Mouse (Mus musculus) large intestine, adult 2 months (tissue): ENCODE measurements around the gene Axl. TPM values are rescaled to one million over a fixed set of nuclear protein-coding genes. Genes with fewer than 3 reads are reported as not detected.

Experiments used
- DNase-seq: peaks from one replicate; pipeline ENCODE4 v3.0.0-alpha.2; 2012; ENCODE audit warnings: low read depth, low spot score
- WGBS: fragments of 180-500 bp; shearing (Covaris S2); methylation state at CpG from one replicate; pipeline ENCODE4 v1.1.7; 2018; 5-methylcytosine and 5-hydroxymethylcytosine counted together
- polyA plus RNA-seq: library from polyadenylated mRNA; depleted of rRNA; stranded (reverse); fragments of >200 nt; gene quantifications from 2 replicates; pipeline ENCODE4 v1.2.3, GENCODE M21; 2012; rRNA removed

Axl gene
- 15.3 and 24.2 TPM in 2 replicates for polyA plus RNA-seq

DNA sequence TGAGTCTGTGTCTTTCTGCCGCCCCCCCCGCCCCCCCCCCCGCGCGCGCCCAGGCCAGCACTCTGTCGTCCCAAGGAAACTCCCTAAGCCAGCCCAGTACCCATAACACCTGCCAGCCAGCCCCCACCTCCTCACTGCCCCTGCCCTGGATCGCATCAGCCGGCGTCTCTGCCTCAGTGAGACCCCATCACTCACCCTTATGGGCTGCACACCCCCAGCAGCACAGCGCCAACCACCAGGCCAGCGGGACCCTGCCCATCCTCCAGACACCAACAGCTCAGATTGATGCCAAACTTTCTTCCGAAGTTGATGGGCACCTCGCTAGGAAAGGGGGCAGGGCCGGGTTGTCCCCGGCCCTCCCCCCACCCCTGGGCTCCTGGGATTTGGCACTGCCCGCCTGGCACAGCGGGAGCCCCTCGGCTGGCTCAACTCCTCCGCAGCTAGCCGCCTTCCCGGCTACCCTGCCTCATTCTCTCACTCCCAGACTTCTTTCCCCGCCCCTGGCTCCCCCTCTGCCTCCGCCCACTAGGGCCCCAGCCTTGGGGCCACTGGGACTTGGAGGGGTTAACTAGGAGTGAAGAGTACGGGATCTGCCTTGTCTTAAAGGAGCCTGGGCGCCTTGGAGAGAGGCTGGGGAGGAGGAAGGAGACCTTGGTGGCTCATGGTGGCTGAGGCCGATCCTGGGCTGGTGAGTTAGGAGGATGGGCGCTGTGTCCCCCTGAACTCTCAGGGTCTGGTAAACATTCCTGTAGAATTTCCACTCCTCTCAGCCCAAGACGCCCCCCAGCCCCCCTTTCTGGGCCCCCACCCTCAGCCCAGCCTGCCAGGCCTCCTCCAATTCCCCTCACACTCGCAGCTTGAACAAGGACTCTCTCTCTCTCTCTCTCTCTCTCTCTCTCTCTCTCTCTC is at the start of gene Axl:
Gene Axl, minus strand, starts transcription at position 486 of the 909 bp plus-strand sequence.
- no peak for DNase-seq
- WGBS = 10% methylated on average over 25 of the region's 30 CpGs

GRCm38 (mm10) chr7:25835188-25835891 is 46.8 kb upstream of the Axl start:
- DNase-seq = no peak
- 63% methylated on average over 10 of the region's 10 CpGs for WGBS

DNA sequence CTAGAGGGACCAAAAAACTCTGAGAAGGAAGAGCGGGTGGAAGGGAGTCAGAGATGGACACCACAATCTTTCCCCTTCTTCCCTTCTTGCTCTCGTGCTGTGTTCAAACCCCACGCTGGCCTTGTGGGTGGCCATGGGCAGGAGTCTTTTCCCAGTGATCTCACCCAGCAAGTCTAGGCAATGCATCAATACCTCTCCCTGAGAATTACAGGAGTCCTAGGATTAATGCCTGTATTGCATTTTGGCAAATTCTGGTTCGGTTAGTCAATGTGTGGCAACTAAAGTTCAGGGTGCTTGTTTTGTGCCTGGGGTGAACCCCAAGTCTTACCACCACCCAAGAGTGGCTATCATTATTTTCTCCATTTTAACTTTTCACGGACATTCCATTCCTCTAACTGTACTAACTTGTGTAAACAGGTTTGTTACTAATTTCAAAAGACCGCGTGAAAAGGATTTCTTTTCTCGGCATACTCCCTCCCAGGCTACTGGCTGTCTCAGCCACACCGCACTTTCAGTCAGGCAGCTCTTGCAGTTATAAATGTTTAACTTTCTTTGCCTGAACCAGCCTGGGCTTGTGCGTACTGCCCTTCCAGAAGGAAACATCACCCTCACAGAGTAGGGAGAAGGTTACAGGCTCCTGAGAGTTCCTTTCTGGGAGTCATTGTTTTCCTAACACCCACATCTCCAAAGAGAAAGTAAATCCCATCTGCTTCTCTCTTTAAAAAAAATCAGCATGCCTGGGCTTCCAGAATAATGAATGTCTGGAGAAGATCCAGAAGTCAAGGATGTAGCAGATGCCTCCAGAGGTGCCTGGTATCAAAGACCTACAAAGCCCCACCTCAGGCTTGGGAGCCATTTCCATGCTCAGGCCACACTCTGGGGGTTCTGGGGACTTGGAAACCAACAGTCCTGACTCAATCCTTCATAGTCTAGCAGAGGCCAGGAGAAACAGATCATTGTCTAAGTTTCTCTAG is 43.3 kb upstream of the Axl start:
- 38% methylated on average over 10 of the region's 10 CpGs for WGBS
- DNase-seq = no peak

GRCm38 (mm10) chr7:25830251-25830650 is 41.7 kb upstream of the Axl start:
- WGBS = 68% methylated on average over 2 of the region's 2 CpGs
- DNase-seq = no peak

DNA sequence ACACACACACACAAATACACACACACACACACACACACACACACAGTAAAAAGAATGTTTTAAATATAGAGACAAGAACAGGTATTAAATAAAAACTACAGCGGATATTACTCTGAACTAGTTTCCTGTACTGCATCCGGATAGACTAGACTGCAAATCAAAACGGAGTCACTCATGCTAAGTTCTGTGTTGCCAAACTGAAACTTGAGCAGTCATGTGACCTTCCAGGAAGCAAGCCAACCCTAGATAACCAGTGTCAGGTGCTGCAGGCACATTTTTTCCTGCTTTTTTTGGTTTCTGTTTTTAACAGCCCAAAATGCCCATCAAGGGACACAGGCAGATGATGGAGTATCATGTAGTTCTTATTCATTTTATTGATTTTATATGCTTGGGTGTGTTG is 38.7 kb upstream of the Axl start:
- no peak for DNase-seq
- 9% methylated on average over 3 of the region's 3 CpGs for WGBS

- 26% methylated on average over 6 of the region's 6 CpGs for WGBS
- no peak for DNase-seq
These were observed 37.5 kb upstream of the Axl start for GRCm38 (mm10) chr7:25826029-25826428.

DNA sequence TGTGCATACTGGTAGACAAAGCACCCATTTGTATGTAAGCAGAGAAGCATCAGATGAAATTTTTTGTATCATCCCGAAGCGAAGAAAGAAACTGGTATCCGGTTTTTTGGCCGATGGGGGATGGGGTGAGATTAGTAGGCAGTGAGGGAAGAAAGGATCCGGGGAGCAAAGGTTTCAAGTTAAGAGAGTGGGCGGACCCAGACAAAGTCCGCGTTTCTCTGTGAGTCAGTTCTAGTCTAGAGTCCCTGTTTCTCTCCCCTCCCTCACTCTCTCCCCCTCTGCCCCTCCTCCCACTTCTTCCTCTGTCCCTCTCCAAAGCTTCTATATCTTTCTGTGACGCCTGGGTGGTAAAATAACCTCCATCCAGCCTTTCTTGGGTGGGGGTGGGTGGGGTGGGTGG is 36.5 kb upstream of the Axl start:
- 33% methylated on average over 9 of the region's 9 CpGs for WGBS
- no peak for DNase-seq

DNA sequence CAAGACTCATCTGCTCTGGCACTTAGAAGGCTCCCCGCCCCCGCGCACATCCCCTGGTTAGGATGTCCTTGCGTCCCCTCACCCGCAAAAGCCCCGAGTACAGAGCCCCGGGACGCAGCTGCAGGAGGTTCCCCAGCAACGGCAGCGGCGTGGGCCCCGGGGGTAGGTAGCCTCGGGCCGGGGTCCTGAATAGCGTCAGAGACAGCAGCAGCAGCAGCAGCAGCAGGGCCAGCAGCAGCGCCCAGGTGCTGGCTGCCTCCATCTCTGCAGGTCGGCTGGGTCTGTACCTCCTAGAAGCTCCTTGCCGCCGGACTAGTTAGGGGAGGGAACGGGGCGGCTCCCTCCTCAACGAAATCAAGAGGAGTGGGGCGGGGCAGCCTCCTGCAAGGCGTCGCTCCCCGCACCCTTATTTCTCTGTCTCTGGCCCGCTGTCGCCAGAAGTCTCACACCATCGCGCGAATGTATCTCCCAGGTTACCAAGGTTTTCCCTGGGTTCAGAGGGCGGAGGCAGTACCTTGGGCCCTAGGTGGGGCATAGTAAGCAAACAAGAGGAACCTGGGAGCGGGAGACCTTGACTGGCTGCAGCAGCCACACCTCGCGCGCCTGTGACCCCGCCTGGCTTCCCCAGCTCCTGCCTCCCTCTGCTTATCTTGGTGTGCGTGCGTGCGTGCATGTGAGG is 27.9 kb upstream of the Axl start, which contains the start of gene Cyp2s1:
Gene Cyp2s1, minus strand, starts transcription at position 673 of the 679 bp plus-strand sequence.
- WGBS = 3% methylated on average over 40 of the region's 40 CpGs
- peak; percentile 87 for DNase-seq

DNA sequence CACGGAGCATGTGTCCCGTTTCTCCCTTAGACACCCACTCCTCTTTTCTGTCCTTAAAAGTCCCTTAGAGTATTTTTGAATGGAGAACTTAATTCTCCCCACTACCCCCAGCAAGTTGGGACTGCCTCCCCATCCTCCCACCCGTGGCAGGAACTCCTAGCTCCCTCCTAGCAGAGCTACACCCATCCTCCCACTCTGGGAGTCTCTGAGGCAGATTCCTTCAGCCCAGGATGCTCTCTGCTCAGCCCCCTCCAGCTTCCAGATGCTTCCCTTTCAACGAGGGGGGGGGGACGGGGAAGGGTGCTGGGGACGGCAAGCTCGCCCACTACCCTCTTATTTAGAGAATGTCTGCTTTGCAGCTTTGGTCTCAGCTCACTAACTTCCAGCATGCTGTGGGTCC is 27.1 kb upstream of the Axl start:
- 40% methylated on average over 7 of the region's 7 CpGs for WGBS

DNA sequence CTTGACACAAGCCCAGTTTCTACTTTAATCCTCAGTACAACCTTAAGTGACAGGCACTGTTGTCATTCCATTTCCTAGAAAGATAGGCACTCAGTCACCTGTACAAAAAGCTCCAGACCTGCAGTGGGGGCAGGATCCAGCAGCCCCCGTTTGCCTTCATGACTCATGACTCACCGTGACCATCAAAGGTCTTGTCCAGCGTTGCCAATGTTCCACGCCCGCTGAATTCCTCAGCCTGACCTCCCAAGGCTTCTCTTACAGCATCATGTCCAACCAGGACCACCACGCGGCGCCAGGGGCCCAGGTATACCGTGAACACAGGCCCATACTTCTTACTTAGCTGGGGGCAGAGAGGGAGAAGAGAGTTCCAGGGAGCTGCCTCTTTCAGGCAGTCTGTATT is 26.2 kb upstream of the Axl start:
- WGBS = 71% methylated on average over 9 of the region's 9 CpGs
- no peak for DNase-seq

More for the DNA sequence above, 27.1 kb upstream of the Axl start:
- DNase-seq = no peak

DNA sequence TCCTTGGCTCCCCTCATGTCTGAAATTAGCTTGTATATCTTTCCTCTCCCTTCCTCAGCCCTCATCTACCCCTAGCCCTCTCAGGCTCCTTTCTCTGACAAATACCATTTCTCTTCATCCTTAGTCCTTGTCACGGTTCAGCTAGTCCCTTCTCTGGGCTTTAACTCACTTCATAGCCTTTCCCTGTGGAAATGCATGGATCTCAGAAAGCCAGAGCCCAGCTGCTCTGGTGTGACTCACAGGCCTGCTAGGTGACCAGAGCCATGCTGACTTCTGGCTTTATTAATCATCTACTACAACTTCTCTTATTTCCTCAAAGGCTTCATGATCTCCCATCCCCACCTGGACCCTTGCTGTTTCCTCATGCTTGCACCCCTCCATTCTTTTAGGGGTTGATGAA is 23.7 kb upstream of the Axl start:
- no peak for DNase-seq
- 62% methylated on average over 1 of the region's 1 CpGs for WGBS

DNA sequence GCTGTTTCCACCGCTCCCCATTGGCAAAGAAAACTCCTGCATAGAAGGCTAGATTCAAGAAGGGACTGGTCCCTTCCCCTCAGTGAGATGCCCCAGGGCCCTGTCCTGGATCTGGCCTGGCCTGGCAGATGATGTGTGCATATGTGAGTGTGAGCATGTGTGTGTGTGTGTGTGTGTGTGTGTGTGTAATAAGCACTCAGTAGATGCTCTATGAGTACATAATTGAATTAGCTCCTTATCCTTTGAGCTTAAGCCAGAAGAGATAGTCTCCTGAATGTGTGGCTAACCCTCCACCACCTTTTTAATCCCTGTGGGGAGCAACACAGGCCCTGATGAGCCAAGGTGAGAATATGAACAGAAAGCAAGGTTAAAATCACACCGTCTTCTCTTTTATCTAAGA is 23.2 kb upstream of the Axl start:
- DNase-seq = no peak
- 79% methylated on average over 2 of the region's 2 CpGs for WGBS

- WGBS = 26% methylated on average over 21 of the region's 21 CpGs
- DNase-seq = peak; percentile 48
These were observed 17.3 kb upstream of the Axl start for GRCm38 (mm10) chr7:25805631-25806343.

DNA sequence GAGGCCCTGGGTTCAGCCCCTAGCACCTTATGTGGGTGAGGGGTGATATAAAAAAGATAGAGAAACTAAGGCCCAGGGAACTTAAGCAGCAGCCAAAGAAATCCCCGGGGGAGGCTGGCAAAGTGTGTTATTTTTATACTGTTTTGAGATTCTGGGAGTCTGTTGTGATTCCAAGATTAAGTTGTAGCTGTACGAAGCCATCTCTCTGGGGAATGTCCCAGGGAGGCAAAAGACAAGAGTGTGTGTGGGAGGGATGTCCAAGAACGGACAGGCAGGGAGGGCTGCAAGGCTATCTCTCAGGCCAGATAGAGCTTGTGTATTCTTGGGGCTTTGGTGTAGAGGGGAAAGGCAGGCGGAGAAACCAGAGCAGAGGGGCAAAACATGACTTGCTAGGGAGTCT is 16.3 kb upstream of the Axl start:
- DNase-seq = no peak
- 81% methylated on average over 4 of the region's 4 CpGs for WGBS

DNA sequence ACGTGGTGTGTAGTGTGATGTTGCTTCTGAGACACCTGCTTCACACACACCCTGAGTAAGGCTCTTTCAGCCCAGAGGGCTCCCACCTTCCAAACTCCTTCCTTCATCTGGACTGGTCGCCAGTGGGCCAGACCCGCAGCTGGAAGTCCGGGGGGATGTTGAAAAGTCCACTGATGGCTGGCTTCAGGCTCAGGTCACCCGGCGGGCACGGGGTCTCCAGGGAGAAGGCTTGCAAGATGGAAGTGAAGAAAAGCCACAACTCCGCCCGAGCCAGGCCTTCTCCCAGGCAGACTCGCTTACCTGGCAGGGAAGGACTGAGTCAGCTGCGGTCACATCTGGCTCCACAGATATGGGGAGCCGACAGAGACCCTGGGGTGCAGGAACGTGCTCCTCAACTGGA is 15.0 kb upstream of the Axl start:
- DNase-seq = no peak
- WGBS = 90% methylated on average over 13 of the region's 13 CpGs

- DNase-seq = no peak
- WGBS = 47% methylated on average over 24 of the region's 24 CpGs
These were observed 14.0 kb upstream of the Axl start for GRCm38 (mm10) chr7:25802241-25803125.

- WGBS = 90% methylated on average over 6 of the region's 6 CpGs
- DNase-seq = no peak
These were observed 12.5 kb upstream of the Axl start for GRCm38 (mm10) chr7:25801031-25801430.

- no peak for DNase-seq
- 49% methylated on average over 1 of the region's 1 CpGs for WGBS
These were observed 10.9 kb upstream of the Axl start for GRCm38 (mm10) chr7:25799369-25799768.
